Mouse (Mus musculus) bone marrow, adult 2 months (tissue): ENCODE data around the gene Kars.

Source experiments
- CTCF ChIP-seq: fragments of 200-500 bp; IDR thresholded peaks from 2 replicates; pipeline ENCODE4 v1.5.1; 2011; ENCODE audit warnings: low read length, control low read depth; ENCODE audit not compliant: control insufficient read depth, insufficient read depth
- POLR2A ChIP-seq: fragments of 200-500 bp; IDR thresholded peaks from 2 replicates; pipeline ENCODE4 v1.6.1; 2011; ENCODE audit warnings: low read depth, mild to moderate bottlenecking, control low read depth, low read length, borderline replicate concordance; ENCODE audit not compliant: control insufficient read depth

DNA sequence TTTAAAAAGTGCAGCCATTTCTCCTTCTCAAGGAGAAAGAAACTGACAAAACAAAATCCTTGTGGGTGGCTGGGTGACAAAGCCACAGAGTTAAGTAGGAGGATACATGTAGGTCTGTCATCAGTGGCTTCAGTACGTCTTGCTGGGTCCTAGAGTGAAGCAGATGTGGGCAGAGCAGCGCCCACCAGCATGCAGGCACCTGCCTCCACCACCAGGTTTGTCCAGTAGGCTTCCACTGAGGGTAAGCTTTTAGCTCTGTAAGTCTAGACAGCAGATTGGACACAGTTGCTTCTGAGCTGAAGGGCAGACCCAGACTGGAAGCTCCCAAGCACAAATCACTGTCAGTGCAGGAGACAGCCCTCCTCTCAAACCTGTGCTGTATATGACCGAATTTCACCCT lies 49.8 kb downstream of the Kars start:
- no peak for TF ChIP-seq CTCF
- TF ChIP-seq POLR2A = no peak
